Mouse (Mus musculus) embryonic fibroblast, embryonic 13.5 days (primary cell): ENCODE measurements around the gene Enthd1.

Source experiments
- CTCF ChIP-seq: IDR thresholded peaks from 2 replicates; pipeline ENCODE4 v1.5.1; 2011; ENCODE audit warnings: mild to moderate bottlenecking, control low read depth, low read length, moderate library complexity, borderline replicate concordance; ENCODE audit not compliant: insufficient read depth
- POLR2A ChIP-seq: IDR thresholded peaks from 2 replicates; pipeline ENCODE4 v1.6.1; 2011; ENCODE audit warnings: low read depth, mild to moderate bottlenecking, control low read depth, low read length, moderate library complexity

GRCm38 (mm10) chr15:80454486-80454885 lies 110.5 kb downstream of the Enthd1 start:
- TF ChIP-seq CTCF (no peak), POLR2A (no peak)
